Mouse (Mus musculus) heart, postnatal 14 days (tissue): ENCODE data around the gene 4632433K11Rik. TPM values are rescaled to one million over a fixed set of nuclear protein-coding genes. Genes with fewer than 3 reads are reported as not detected.
A peak's percentile ranks its signal among the peaks of the same experiment; 100 is the strongest.
"Not testable (repeated sequence)": the region's sequence is repeated elsewhere in the genome, so short reads cannot be mapped to it uniquely, and the experiment has no call there.

Experiments used
- DNase-seq, 2 experiments: peaks; one replicate each; pipeline ENCODE4 v3.0.0; 2021 to 2022
- intact Hi-C: fragments of 180-260 bp; cut with DNase I; formaldehyde crosslinking; loops from one replicate; pipeline ENCODE4 v1.15.1; 2025
- long read RNA-seq, 2 experiments: library from polyadenylated mRNA; stranded (forward); transcript quantifications; one replicate each; pipeline ENCODE4 v2.0.0; 2021
- total RNA-seq, 2 experiments: library from RNA; stranded (reverse); gene quantifications; 2 replicates each; pipeline ENCODE4 v1.2.3; 2021

4632433K11Rik gene
- not detected for total RNA-seq
- long read RNA-seq, experiment 1: 0 reads
- long read RNA-seq, experiment 2: 0 reads

GRCm38 (mm10) chr7:5033818-5034217 is at the start of gene 4632433K11Rik:
Gene 4632433K11Rik (plus strand): TSS chr7:5034118.
- intact Hi-C loops: no loop called here
- DNase-seq: no peak

- no peak for DNase-seq
- intact Hi-C loops: no loop called here
Observed at GRCm38 (mm10) chr7:4988250-4988649, 45.7 kb upstream of the 4632433K11Rik start.

GRCm38 (mm10) chr7:4993347-4993998 is 40.4 kb upstream of the 4632433K11Rik start:
- DNase-seq: no peak
- intact Hi-C loops: no loop called here

GRCm38 (mm10) chr7:4993999-4994788 is 39.7 kb upstream of the 4632433K11Rik start:
- intact Hi-C loops: no loop called here
- no peak for DNase-seq

GRCm38 (mm10) chr7:4995268-4996002 is 38.5 kb upstream of the 4632433K11Rik start:
- DNase-seq: no peak
- intact Hi-C loops: loop anchor here (2.0 kb wide), 1 partner anchor 17 kb away; no protein-coding TSS in a partner anchor

- peak; percentile 91 to 97 for DNase-seq
- intact Hi-C loops: loop anchor here (2.0 kb wide), 1 partner anchor 17 kb away; no protein-coding TSS in a partner anchor
Observed at GRCm38 (mm10) chr7:4996003-4996895, 37.7 kb upstream of the 4632433K11Rik start, which contains the start of gene Zfp579. Gene Zfp579 (minus strand): TSS chr7:4996158.

GRCm38 (mm10) chr7:4996934-4997333 is 37.0 kb upstream of the 4632433K11Rik start:
- DNase-seq: no peak
- intact Hi-C loops: loop anchor here (2.0 kb wide), 1 partner anchor 16 kb away; no protein-coding TSS in a partner anchor

- DNase-seq: no peak
- intact Hi-C loops: no loop called here
Observed at GRCm38 (mm10) chr7:4999876-5000275, 34.0 kb upstream of the 4632433K11Rik start.

- intact Hi-C loops, DNase-seq: not testable (repeated sequence)
Observed at GRCm38 (mm10) chr7:5002876-5003275, 31.0 kb upstream of the 4632433K11Rik start.

GRCm38 (mm10) chr7:5008229-5008628 is 25.7 kb upstream of the 4632433K11Rik start:
- no peak for DNase-seq
- intact Hi-C loops: no loop called here

GRCm38 (mm10) chr7:5012681-5013513 is 21.0 kb upstream of the 4632433K11Rik start:
- no peak for DNase-seq
- intact Hi-C loops: loop anchor here (2.0 to 5.0 kb wide), 2 partner anchors 16 to 34 kb away; partner anchors contain the start of gene Zfp579

GRCm38 (mm10) chr7:5014251-5015117 is 19.4 kb upstream of the 4632433K11Rik start, which contains the start of the genes Zfp524 and Fiz1:
Gene Zfp524 (plus strand): TSS chr7:5014415.
Gene Fiz1 (minus strand): TSS chr7:5014697.
- intact Hi-C loops: loop anchor here (2.0 to 5.0 kb wide), 2 partner anchors 33 to 46 kb away; no protein-coding TSS in a partner anchor
- DNase-seq: peak; percentile 95 to 99

GRCm38 (mm10) chr7:5015118-5016001 is 18.6 kb upstream of the 4632433K11Rik start, which contains the start of gene Gm44973:
Gene Gm44973 (plus strand): TSS chr7:5015496.
- intact Hi-C loops: loop anchor here (2.0 kb wide), 1 partner anchor 45 kb away; no protein-coding TSS in a partner anchor
- peak; percentile 95 to 96 for DNase-seq

- no peak for DNase-seq
- intact Hi-C loops: no loop called here
Observed at GRCm38 (mm10) chr7:5016057-5016456, 17.9 kb upstream of the 4632433K11Rik start.

GRCm38 (mm10) chr7:5016920-5017319 is 17.0 kb upstream of the 4632433K11Rik start:
- intact Hi-C loops: no loop called here
- no peak for DNase-seq

- intact Hi-C loops: no loop called here
- no peak for DNase-seq
Observed at GRCm38 (mm10) chr7:5017352-5017751, 16.6 kb upstream of the 4632433K11Rik start.
